Mouse (Mus musculus): Measurements from ENCODE around the gene Cdh13. TPM values are rescaled to one million over a fixed set of nuclear protein-coding genes. Genes with fewer than 3 reads are reported as not detected.

The Cdh13 gene
- polyA plus RNA-seq, 1 experiment from 2014 or later: 101 TPM

DNA sequence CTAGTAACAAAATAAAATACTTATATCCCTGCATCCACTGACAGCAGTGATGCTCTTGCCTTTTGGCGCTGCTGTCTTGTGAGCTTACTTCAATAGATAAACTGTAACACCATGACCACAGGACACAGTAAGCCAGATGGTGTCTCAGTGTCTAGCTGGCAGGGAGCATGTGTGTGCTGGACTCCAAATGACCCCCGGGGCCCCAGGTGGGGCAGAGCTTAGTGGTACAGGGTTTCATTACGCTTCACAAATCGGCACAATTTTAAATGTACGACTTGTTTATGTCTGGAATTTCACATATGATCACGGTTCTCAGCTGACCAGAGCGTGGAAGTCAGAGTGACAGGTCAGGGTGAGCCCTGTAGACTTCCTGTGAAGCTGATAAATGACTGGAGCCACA is 980.2 kb downstream of the Cdh13 start:
- Histone ChIP-seq H3K27me3 (replicated peaks; ENCODE audit: control insufficient read depth, insufficient read depth, low read length) (no peaks in the 10 kb centered on the region), H3K27ac (ENCODE audit: low read depth, low read length) (no peak overlapping the region), H3K4me1 (ENCODE audit: control insufficient read depth, insufficient read depth, low read length) (no peaks in the 10 kb centered on the region), H3K9me3 (replicated peaks; ENCODE audit: control insufficient read depth, low read length) (no peaks in the 10 kb centered on the region), H3K36me3 (ENCODE audit: control insufficient read depth, insufficient read depth, low read length) (no peaks in the 10 kb centered on the region), H3K9ac (ENCODE audit: low read length) (no peak overlapping the region), H3K4me3 (ENCODE audit: low read depth, low read length) (no peak overlapping the region), H3K4me2 (ENCODE audit: low read length) (no peak overlapping the region)
- WGBS: 89% methylated on average over 7 of the region's 7 CpGs
- DNase-seq (ENCODE audit: low spot score) (no peak), ATAC-seq (no peak)

DNA sequence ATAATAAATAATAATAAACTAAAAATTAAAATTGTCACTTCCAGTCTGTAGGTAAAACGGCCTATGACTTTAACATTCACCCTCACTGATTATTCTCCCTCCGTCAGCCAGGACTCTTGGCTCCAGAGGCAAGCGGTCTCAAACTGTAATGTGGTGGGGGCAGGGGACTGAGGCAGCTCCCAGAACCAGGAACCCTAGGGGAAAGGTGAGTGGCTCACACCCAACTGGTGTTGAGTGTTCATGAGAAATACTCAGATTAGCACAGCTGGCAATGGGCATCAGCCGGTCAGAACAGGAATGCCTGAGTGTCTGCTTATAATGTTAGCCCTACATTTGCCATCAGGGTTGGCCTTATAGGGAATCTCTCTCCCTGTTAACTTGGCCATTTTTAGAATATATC is 982.8 kb downstream of the Cdh13 start:
- Histone ChIP-seq H3K9ac (ENCODE audit: low read length) (no peak overlapping the region), H3K36me3 (ENCODE audit: control insufficient read depth, insufficient read depth, low read length) (no peaks in the 10 kb centered on the region), H3K4me1 (ENCODE audit: control insufficient read depth, insufficient read depth, low read length) (no peaks in the 10 kb centered on the region), H3K4me2 (ENCODE audit: low read length) (no peak overlapping the region), H3K27me3 (replicated peaks; ENCODE audit: control insufficient read depth, insufficient read depth, low read length) (no peaks in the 10 kb centered on the region), H3K27ac (ENCODE audit: low read depth, low read length) (no peak overlapping the region), H3K4me3 (ENCODE audit: low read depth, low read length) (no peak overlapping the region), H3K9me3 (replicated peaks; ENCODE audit: control insufficient read depth, low read length) (no peaks in the 10 kb centered on the region)
- 86% methylated on average over 4 of the region's 4 CpGs for WGBS
- no peak for DNase-seq (ENCODE audit: low spot score)
- ATAC-seq: no peak

DNA sequence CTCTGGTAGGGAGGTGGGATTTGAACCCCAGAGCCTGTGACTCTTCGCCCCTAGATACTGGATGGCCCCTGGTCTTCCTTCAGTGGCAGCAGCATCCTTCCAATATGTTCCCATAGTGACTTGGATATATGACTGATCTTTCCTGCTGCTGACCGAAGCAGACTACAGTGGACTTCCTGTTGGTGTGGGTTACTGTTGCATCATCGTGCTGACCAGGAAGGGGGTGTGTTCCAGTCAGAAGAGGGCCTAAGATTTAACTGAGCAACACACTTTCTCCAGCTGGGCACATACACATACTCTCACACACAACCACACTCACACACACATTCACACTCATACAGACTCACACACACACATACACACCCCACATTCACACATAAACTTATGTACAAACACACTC is 986.0 kb downstream of the Cdh13 start:
- no peak overlapping the region for H3K4me3 ChIP-seq (ENCODE audit: low read depth, low read length)
- ATAC-seq: no peak
- H3K4me1 ChIP-seq (ENCODE audit: control insufficient read depth, insufficient read depth, low read length): no peaks in the 10 kb centered on the region
- no peaks in the 10 kb centered on the region for H3K27me3 ChIP-seq (replicated peaks; ENCODE audit: control insufficient read depth, insufficient read depth, low read length)
- 92% methylated on average over 3 of the region's 3 CpGs for WGBS
- no peak for DNase-seq (ENCODE audit: low spot score)
- H3K4me2 ChIP-seq (ENCODE audit: low read length): no peak overlapping the region
- no peak overlapping the region for H3K9ac ChIP-seq (ENCODE audit: low read length)
- H3K36me3 ChIP-seq (ENCODE audit: control insufficient read depth, insufficient read depth, low read length): no peaks in the 10 kb centered on the region
- no peak overlapping the region for H3K27ac ChIP-seq (ENCODE audit: low read depth, low read length)
- no peaks in the 10 kb centered on the region for H3K9me3 ChIP-seq (replicated peaks; ENCODE audit: control insufficient read depth, low read length)

DNA sequence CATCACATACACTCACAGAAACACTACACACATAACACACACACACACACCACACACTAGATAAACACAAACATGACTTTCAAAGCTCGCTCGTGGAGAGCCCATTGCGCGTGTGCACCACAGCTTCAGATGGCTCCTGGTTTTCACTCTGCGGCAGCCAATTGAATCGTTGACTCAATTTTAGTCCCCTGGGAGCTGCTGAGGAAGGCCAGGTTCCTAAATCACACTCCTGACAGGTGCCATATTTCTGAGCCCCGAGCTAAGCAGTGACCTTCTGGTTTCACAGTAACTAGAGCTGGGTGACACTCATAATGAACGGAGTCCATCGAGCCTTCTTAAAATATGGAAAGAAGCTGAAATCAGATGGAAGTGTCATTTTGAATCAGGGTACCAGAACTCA is 986.8 kb downstream of the Cdh13 start:
- ATAC-seq: no peak
- 92% methylated on average over 9 of the region's 9 CpGs for WGBS
- no peaks in the 10 kb centered on the region for H3K27me3 ChIP-seq (replicated peaks; ENCODE audit: control insufficient read depth, insufficient read depth, low read length)
- H3K4me1 ChIP-seq (ENCODE audit: control insufficient read depth, insufficient read depth, low read length): no peaks in the 10 kb centered on the region
- no peaks in the 10 kb centered on the region for H3K36me3 ChIP-seq (ENCODE audit: control insufficient read depth, insufficient read depth, low read length)
- no peak overlapping the region for H3K4me2 ChIP-seq (ENCODE audit: low read length)
- H3K4me3 ChIP-seq (ENCODE audit: low read depth, low read length): no peak overlapping the region
- H3K27ac ChIP-seq (ENCODE audit: low read depth, low read length): no peak overlapping the region
- H3K9me3 ChIP-seq (replicated peaks; ENCODE audit: control insufficient read depth, low read length): no peaks in the 10 kb centered on the region
- DNase-seq (ENCODE audit: low spot score): no peak
- H3K9ac ChIP-seq (ENCODE audit: low read length): no peak overlapping the region

DNA sequence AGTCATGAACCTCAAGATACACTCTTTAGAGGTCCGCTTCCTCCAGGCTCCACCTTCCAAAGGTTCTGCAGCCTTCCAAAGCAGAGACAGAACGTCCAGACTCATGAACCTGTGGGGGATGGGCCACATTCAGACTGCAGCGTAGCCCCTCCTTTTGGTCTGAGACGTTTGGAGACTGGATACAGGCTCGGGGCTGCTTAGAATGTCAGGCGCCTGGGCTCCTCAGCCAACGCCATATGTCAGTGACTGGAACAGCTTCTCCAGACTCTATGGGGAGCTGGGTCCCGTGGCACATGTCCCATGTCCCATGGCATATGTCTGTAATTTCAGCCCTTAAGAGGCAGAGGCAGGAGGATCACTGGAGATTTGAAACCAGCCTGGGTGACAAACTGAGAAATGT is 989.4 kb downstream of the Cdh13 start:
- no peaks in the 10 kb centered on the region for H3K27me3 ChIP-seq (replicated peaks; ENCODE audit: control insufficient read depth, insufficient read depth, low read length)
- H3K4me1 ChIP-seq (ENCODE audit: control insufficient read depth, insufficient read depth, low read length): no peaks in the 10 kb centered on the region
- no peaks in the 10 kb centered on the region for H3K9me3 ChIP-seq (replicated peaks; ENCODE audit: control insufficient read depth, low read length)
- ATAC-seq: no peak
- H3K4me3 ChIP-seq (ENCODE audit: low read depth, low read length): no peak overlapping the region
- H3K4me2 ChIP-seq (ENCODE audit: low read length): no peak overlapping the region
- DNase-seq (ENCODE audit: low spot score): no peak
- H3K27ac ChIP-seq (ENCODE audit: low read depth, low read length): no peak overlapping the region
- H3K36me3 ChIP-seq (ENCODE audit: control insufficient read depth, insufficient read depth, low read length): no peaks in the 10 kb centered on the region
- H3K9ac ChIP-seq (ENCODE audit: low read length): no peak overlapping the region
- 71% methylated on average over 8 of the region's 8 CpGs for WGBS

DNA sequence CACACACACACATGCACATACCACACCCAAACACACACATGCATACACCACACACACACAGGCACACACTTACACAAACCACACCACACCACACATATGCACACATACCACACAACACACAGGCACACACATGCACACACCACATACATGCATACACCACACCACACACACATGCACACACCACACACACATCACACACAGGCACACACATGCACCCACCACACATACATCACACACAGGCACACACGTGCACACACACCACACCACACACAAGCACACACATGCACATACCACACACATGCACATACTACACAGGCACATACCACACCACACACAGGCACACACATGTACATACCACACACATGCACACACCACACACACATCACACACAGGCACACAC is 991.9 kb downstream of the Cdh13 start:
- no peak overlapping the region for H3K9ac ChIP-seq (ENCODE audit: low read length)
- no peak for ATAC-seq

DNA sequence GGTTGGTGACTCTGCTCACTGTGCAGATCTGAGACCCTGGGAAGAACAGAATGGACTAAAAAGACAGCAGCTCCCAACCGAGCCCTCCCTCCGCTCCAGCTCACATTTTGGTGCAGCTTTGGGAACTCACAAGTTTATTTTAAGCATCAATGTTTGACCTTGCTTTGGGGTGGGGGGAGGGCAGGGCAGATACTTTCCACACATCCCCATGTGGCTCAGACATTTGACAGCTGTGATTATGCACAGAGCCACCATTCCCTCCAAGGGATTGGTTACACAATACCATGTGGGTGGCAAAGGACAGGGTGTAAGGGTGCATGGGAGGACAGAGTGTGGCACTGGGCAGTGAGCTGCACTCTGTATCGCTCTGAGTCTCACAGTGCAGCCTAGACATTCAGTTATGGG is 993.5 kb downstream of the Cdh13 start:
- no peaks in the 10 kb centered on the region for H3K9me3 ChIP-seq (replicated peaks; ENCODE audit: control insufficient read depth, low read length)
- WGBS: 86% methylated on average over 3 of the region's 3 CpGs
- DNase-seq (ENCODE audit: low spot score): no peak
- no peaks in the 10 kb centered on the region for H3K4me1 ChIP-seq (ENCODE audit: control insufficient read depth, insufficient read depth, low read length)
- H3K4me2 ChIP-seq (ENCODE audit: low read length): no peak overlapping the region
- no peak overlapping the region for H3K9ac ChIP-seq (ENCODE audit: low read length)
- no peak overlapping the region for H3K27ac ChIP-seq (ENCODE audit: low read depth, low read length)
- no peaks in the 10 kb centered on the region for H3K27me3 ChIP-seq (replicated peaks; ENCODE audit: control insufficient read depth, insufficient read depth, low read length)
- H3K36me3 ChIP-seq (ENCODE audit: control insufficient read depth, insufficient read depth, low read length): no peaks in the 10 kb centered on the region
- no peak overlapping the region for H3K4me3 ChIP-seq (ENCODE audit: low read depth, low read length)
- ATAC-seq: no peak

More for the DNA sequence above, 991.9 kb downstream of the Cdh13 start:
- Histone ChIP-seq H3K27ac (ENCODE audit: low read depth, low read length) (no peak overlapping the region), H3K4me3 (ENCODE audit: low read depth, low read length) (no peak overlapping the region), H3K36me3 (ENCODE audit: control insufficient read depth, insufficient read depth, low read length) (no peaks in the 10 kb centered on the region), H3K9me3 (replicated peaks; ENCODE audit: control insufficient read depth, low read length) (no peaks in the 10 kb centered on the region), H3K4me1 (ENCODE audit: control insufficient read depth, insufficient read depth, low read length) (no peaks in the 10 kb centered on the region), H3K27me3 (replicated peaks; ENCODE audit: control insufficient read depth, insufficient read depth, low read length) (no peaks in the 10 kb centered on the region), H3K4me2 (ENCODE audit: low read length) (no peak overlapping the region)
- WGBS: 100% methylated on average over 1 of the region's 1 CpGs
- no peak for DNase-seq (ENCODE audit: low spot score)

DNA sequence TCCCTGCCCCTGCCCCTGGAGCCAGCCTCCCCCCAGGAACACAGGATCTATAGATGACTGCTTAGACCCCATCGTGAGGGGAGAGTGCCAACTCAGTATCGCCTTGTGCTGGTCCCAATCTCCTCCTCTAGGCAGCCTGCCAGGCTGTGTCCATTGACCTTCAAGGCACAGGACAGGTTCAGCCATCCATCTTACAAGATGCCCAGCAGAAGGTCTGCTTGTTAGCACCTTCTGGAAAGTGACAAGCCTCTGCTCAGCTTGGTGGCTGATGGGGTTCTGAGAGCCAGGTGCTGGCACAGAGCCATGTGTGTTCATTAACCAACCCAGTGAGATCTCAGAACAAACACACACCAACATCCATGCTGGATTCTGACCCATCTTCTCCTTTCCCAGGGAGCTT is 998.2 kb downstream of the Cdh13 start:
- H3K4me3 ChIP-seq (ENCODE audit: low read depth, low read length): no peak overlapping the region
- H3K27ac ChIP-seq (ENCODE audit: low read depth, low read length): no peak overlapping the region
- H3K27me3 ChIP-seq (replicated peaks; ENCODE audit: control insufficient read depth, insufficient read depth, low read length): no peaks in the 10 kb centered on the region
- H3K9ac ChIP-seq (ENCODE audit: low read length): no peak overlapping the region
- DNase-seq (ENCODE audit: low spot score): peak; percentile 35
- no peak overlapping the region for H3K4me2 ChIP-seq (ENCODE audit: low read length)
- H3K9me3 ChIP-seq (replicated peaks; ENCODE audit: control insufficient read depth, low read length): no peaks in the 10 kb centered on the region
- no peak for ATAC-seq
- no peaks in the 10 kb centered on the region for H3K36me3 ChIP-seq (ENCODE audit: control insufficient read depth, insufficient read depth, low read length)
- WGBS: 56% methylated on average over 2 of the region's 2 CpGs
- H3K4me1 ChIP-seq (ENCODE audit: control insufficient read depth, insufficient read depth, low read length): no peaks in the 10 kb centered on the region

DNA sequence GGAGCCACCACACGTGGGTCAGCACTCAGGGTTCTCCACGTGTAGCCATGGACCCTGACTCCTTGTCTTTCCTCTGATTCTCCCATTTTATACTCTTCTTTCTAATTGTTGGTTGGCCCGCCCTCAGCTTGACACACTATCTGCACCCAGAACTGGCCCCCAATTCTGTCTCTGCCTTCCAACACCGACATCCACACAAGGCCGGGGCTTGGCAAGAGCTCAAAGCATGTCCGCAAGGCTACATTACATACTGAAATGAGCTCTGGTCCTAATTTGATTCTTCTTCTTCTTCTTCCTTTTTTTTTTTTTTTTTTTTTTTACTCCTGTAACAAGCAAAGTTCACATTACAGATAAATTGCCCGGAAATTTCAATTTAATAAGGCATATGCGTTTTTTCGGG is 1001.0 kb downstream of the Cdh13 start:
- H3K27me3 ChIP-seq (replicated peaks; ENCODE audit: control insufficient read depth, insufficient read depth, low read length): no peaks in the 10 kb centered on the region
- no peaks in the 10 kb centered on the region for H3K4me1 ChIP-seq (ENCODE audit: control insufficient read depth, insufficient read depth, low read length)
- no peak overlapping the region for H3K27ac ChIP-seq (ENCODE audit: low read depth, low read length)
- WGBS: 83% methylated on average over 9 of the region's 9 CpGs
- H3K9me3 ChIP-seq (replicated peaks; ENCODE audit: control insufficient read depth, low read length): no peaks in the 10 kb centered on the region
- no peak for DNase-seq (ENCODE audit: low spot score)
- no peak for ATAC-seq
- no peak overlapping the region for H3K4me2 ChIP-seq (ENCODE audit: low read length)
- no peaks in the 10 kb centered on the region for H3K36me3 ChIP-seq (ENCODE audit: control insufficient read depth, insufficient read depth, low read length)
- no peak overlapping the region for H3K9ac ChIP-seq (ENCODE audit: low read length)
- H3K4me3 ChIP-seq (ENCODE audit: low read depth, low read length): no peak overlapping the region

DNA sequence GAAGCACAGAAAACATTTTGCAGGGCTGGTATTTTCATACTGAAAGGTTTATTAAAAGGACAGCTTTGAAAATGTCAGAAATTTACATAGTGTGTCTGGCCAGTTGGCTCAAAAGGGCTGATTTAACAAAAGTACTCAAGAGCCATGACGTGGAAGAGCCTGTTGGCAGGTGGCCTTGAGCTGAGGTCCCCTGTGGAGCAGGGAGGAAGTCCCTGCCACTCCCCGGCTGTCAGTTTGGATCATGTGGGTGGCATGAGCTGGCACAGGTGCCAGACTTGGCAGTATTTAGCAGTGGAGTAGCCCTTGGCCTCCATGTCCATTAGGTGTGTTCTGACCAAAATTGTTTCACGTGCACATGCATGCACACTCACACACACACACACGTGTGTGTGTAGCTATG is 1001.4 kb downstream of the Cdh13 start:
- Histone ChIP-seq H3K27ac (ENCODE audit: low read depth, low read length) (no peak overlapping the region), H3K9me3 (replicated peaks; ENCODE audit: control insufficient read depth, low read length) (no peaks in the 10 kb centered on the region), H3K9ac (ENCODE audit: low read length) (no peak overlapping the region), H3K4me2 (ENCODE audit: low read length) (no peak overlapping the region), H3K27me3 (replicated peaks; ENCODE audit: control insufficient read depth, insufficient read depth, low read length) (no peaks in the 10 kb centered on the region), H3K4me1 (ENCODE audit: control insufficient read depth, insufficient read depth, low read length) (no peaks in the 10 kb centered on the region), H3K4me3 (ENCODE audit: low read depth, low read length) (no peak overlapping the region), H3K36me3 (ENCODE audit: control insufficient read depth, insufficient read depth, low read length) (no peaks in the 10 kb centered on the region)
- ATAC-seq (no peak), DNase-seq (ENCODE audit: low spot score) (peak; percentile 8)
- WGBS: 66% methylated on average over 4 of the region's 4 CpGs

All from forebrain, embryonic 14.5 days (tissue).